Mouse (Mus musculus) CD4-positive, CD25-positive, alpha-beta regulatory T cell, adult 2 months (primary cell): Measurements from ENCODE around the gene Capn1.

Experiments
- DNase-seq: peaks from one replicate; pipeline ENCODE4 v3.0.0-alpha.2; 2012; ENCODE audit warnings: low read depth, low spot score

Capn1 gene

GRCm38 (mm10) chr19:6038326-6038725 lies 22.6 kb upstream of the Capn1 start:
- DNase-seq: no peak

GRCm38 (mm10) chr19:6037695-6038094 lies 22.0 kb upstream of the Capn1 start:
- DNase-seq: no peak

- DNase-seq: no peak
Observed at GRCm38 (mm10) chr19:6035966-6036585, 20.4 kb upstream of the Capn1 start.

GRCm38 (mm10) chr19:6030520-6031280 lies 15.0 kb upstream of the Capn1 start:
- no peak for DNase-seq

- no peak for DNase-seq
Observed at GRCm38 (mm10) chr19:6029426-6029825, 13.7 kb upstream of the Capn1 start.

- DNase-seq: no peak
Observed at GRCm38 (mm10) chr19:6028991-6029390, 13.3 kb upstream of the Capn1 start.

- DNase-seq: no peak
Observed at GRCm38 (mm10) chr19:6023930-6024329, 8.2 kb upstream of the Capn1 start.

- DNase-seq: no peak
Observed at GRCm38 (mm10) chr19:6023059-6023458, 7.4 kb upstream of the Capn1 start.

GRCm38 (mm10) chr19:6020276-6020675 lies 4.6 kb upstream of the Capn1 start:
- no peak for DNase-seq

- peak; percentile 94 for DNase-seq
Observed at GRCm38 (mm10) chr19:6018142-6019089, 2.7 kb upstream of the Capn1 start.

GRCm38 (mm10) chr19:6016532-6016931 lies 835 bp upstream of the Capn1 start:
- DNase-seq: peak; percentile 36

GRCm38 (mm10) chr19:6014991-6015510 lies 646 bp downstream of the Capn1 start:
- peak; percentile 80 for DNase-seq

- DNase-seq: no peak
Observed at GRCm38 (mm10) chr19:6013691-6014090, 2.0 kb downstream of the Capn1 start.

- no peak for DNase-seq
Observed at GRCm38 (mm10) chr19:6009137-6009536, 6.6 kb downstream of the Capn1 start.

- no peak for DNase-seq
Observed at GRCm38 (mm10) chr19:6007013-6007412, 8.7 kb downstream of the Capn1 start.

GRCm38 (mm10) chr19:6005541-6005940 lies 10.2 kb downstream of the Capn1 start:
- DNase-seq: no peak

GRCm38 (mm10) chr19:5999969-6000368 lies 15.7 kb downstream of the Capn1 start:
- DNase-seq: no peak

- peak; percentile 40 for DNase-seq
Observed at GRCm38 (mm10) chr19:5998180-5998579, 17.5 kb downstream of the Capn1 start.

- DNase-seq: no peak
Observed at GRCm38 (mm10) chr19:5994711-5995110, 21.0 kb downstream of the Capn1 start.

- no peak for DNase-seq
Observed at GRCm38 (mm10) chr19:5992012-5992411, 23.7 kb downstream of the Capn1 start.

GRCm38 (mm10) chr19:5991467-5991866 lies 24.2 kb downstream of the Capn1 start:
- no peak for DNase-seq

GRCm38 (mm10) chr19:5990921-5991320 lies 24.8 kb downstream of the Capn1 start:
- no peak for DNase-seq
